Mouse (Mus musculus) liver, embryonic 12.5 days (tissue): ENCODE measurements at regions not wholly inside any gene's neighbourhood (a gene's known extent, or its start where the extent isn't known, plus 50 kb on each side); places are given as distances from the start of the nearest gene placed in this dataset.

Experiments used
- ATAC-seq: fragments of 200-750 bp; cut with Nextera tagmentation; 2 replicates; pipeline ENCODE4 v1.8.0; 2017; ENCODE audit warnings: moderate number of reproducible peaks, mild to moderate bottlenecking, moderate library complexity
- H3K27ac ChIP-seq: fragments of 300-500 bp; sonication (generic); 2 replicates; pipeline ENCODE4 v1.5.1; 2016; ENCODE audit warnings: mild to moderate bottlenecking
- H3K27me3 ChIP-seq: fragments of 300-500 bp; sonication (generic); replicated peaks from 2 replicates; pipeline ENCODE4 v1.6.1; 2016; ENCODE audit warnings: mild to moderate bottlenecking, moderate library complexity
- H3K36me3 ChIP-seq: fragments of 300-500 bp; sonication (generic); 2 replicates; pipeline ENCODE4 v1.6.1; 2016; ENCODE audit warnings: mild to moderate bottlenecking, moderate library complexity
- H3K4me1 ChIP-seq: fragments of 300-500 bp; sonication (generic); 2 replicates; pipeline ENCODE4 v1.6.1; 2016
- H3K4me2 ChIP-seq: fragments of 300-500 bp; sonication (generic); 2 replicates; pipeline ENCODE4 v1.6.1; 2016; ENCODE audit warnings: mild to moderate bottlenecking, moderate library complexity
- H3K4me3 ChIP-seq: fragments of 300-500 bp; sonication (generic); 2 replicates; pipeline ENCODE4 v1.5.1; 2016; ENCODE audit warnings: mild to moderate bottlenecking, moderate library complexity
- H3K9ac ChIP-seq: fragments of 300-500 bp; sonication (generic); 2 replicates; pipeline ENCODE4 v1.6.1; 2016; ENCODE audit warnings: mild to moderate bottlenecking, moderate library complexity
- H3K9me3 ChIP-seq: fragments of 300-500 bp; sonication (generic); replicated peaks from 2 replicates; pipeline ENCODE4 v1.6.1; 2016; ENCODE audit warnings: mild to moderate bottlenecking, moderate library complexity
- WGBS: fragments of 180-500 bp; shearing (Covaris S2); methylation state at CpG from one replicate; pipeline ENCODE4 v1.1.7; 2016; ENCODE audit not compliant: insufficient replicate concordance; 5-methylcytosine and 5-hydroxymethylcytosine counted together

DNA sequence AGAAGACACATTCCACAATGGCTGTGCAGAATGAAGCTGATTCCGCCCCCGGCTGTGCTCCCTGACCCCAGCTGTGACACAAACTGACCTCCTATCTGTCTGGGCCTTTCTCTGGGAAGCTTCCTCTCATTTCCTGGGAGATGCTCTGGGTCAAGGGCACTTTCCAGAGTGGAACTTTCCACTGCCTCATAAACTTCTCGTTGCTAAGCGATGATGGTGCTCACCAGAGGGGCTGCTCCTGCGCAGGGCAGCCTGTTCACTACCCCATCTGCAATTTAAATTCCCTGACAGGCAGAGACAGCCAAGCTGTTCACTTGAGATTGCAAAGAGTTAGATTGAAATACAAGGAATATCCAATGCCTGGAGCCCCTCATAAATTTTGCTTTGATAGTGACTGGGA is 116.7 kb upstream of the 1700012A03Rik start:
- H3K4me2 ChIP-seq, result no peak overlapping the region
- H3K27me3 ChIP-seq, result 0 out of 2 replicates have a peak, but pooled peaks cover 6% of the 10 kb centered on the region
- no peaks in the 10 kb centered on the region for H3K36me3 ChIP-seq
- ATAC-seq, result no peak
- H3K4me1 ChIP-seq, result no peaks in the 10 kb centered on the region
- no peak overlapping the region for H3K9ac ChIP-seq
- WGBS, result 76% methylated on average over 5 of the region's 5 CpGs
- H3K9me3 ChIP-seq, result no peaks in the 10 kb centered on the region
- H3K4me3 ChIP-seq, result no peak overlapping the region
- no peak overlapping the region for H3K27ac ChIP-seq

DNA sequence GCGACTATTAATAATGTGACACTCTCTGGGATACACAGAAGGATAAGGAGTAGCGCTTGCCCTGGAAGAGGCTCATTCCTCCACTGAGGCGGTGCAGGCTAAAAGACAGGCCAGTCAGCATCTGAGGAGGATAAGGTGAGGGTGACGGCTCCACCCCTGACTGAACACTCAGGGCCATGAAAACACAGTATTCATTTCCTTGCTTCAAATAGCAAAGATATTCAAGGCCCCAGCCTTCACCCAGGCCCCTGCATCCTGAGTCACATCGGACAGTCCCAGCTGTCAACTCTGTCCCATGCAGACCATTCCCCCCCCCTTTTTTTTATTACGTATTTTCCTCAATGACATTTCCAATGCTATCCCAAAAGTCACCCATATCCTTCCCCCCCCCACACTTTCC is 118.9 kb upstream of the 1700012A03Rik start:
- no peak overlapping the region for H3K9ac ChIP-seq
- no peaks in the 10 kb centered on the region for H3K9me3 ChIP-seq
- ATAC-seq, result no peak
- H3K27ac ChIP-seq, result no peak overlapping the region
- no peaks in the 10 kb centered on the region for H3K4me1 ChIP-seq
- H3K27me3 ChIP-seq, result no peaks in the 10 kb centered on the region
- H3K36me3 ChIP-seq, result no peaks in the 10 kb centered on the region
- 71% methylated on average over 6 of the region's 6 CpGs for WGBS
- no peak overlapping the region for H3K4me2 ChIP-seq
- no peak overlapping the region for H3K4me3 ChIP-seq

DNA sequence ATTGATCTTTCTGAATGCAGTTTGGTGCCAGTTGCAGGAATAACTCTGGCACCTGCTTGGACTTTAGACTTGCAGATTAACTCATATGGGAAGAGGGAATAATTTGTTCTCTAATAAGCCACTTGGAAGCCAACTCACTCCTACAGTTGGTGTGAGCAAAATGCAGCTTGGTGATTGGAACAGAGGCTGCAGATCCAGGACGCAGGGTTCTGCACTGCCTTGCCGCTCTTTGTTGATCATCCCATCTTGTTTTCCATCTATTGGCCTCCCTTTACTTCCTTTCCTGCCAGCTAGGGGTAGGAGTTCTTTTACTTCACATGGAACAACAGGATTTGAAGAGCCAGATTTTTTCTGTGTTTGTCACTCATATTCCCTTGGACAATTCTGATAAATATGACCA is 120.9 kb upstream of the 1700012A03Rik start:
- Histone ChIP-seq H3K4me1 (no peaks in the 10 kb centered on the region), H3K27me3 (no peaks in the 10 kb centered on the region), H3K4me2 (no peak overlapping the region), H3K27ac (no peak overlapping the region), H3K9ac (no peak overlapping the region), H3K36me3 (no peaks in the 10 kb centered on the region), H3K9me3 (no peaks in the 10 kb centered on the region), H3K4me3 (no peak overlapping the region)
- 61% methylated on average over 2 of the region's 2 CpGs for WGBS
- ATAC-seq, result no peak

DNA sequence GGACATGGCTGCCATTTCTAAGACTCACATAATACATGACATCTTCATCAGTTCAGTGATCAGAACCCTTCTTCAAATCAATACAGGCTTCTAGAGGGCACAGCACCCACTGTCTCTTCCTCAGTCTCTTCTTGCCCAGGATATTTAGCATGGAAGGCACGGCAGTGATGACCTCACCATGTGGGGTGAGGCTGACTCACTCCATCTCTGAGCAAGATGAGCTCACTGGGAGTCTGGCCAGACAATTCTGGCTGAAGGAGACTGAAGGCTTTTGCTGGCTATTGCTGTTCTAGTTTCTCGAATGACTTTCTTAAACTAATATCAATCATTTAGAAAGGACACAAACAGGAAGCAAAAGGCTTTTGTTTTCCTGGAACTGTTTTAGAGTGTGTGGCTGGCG is 122.9 kb upstream of the 1700012A03Rik start:
- no peaks in the 10 kb centered on the region for H3K36me3 ChIP-seq
- ATAC-seq, result no peak
- H3K9ac ChIP-seq, result no peak overlapping the region
- H3K27ac ChIP-seq, result no peak overlapping the region
- H3K4me1 ChIP-seq, result no peaks in the 10 kb centered on the region
- no peak overlapping the region for H3K4me3 ChIP-seq
- WGBS, result 25% methylated on average over 3 of the region's 3 CpGs
- H3K27me3 ChIP-seq, result no peaks in the 10 kb centered on the region
- H3K9me3 ChIP-seq, result no peaks in the 10 kb centered on the region
- no peak overlapping the region for H3K4me2 ChIP-seq

DNA sequence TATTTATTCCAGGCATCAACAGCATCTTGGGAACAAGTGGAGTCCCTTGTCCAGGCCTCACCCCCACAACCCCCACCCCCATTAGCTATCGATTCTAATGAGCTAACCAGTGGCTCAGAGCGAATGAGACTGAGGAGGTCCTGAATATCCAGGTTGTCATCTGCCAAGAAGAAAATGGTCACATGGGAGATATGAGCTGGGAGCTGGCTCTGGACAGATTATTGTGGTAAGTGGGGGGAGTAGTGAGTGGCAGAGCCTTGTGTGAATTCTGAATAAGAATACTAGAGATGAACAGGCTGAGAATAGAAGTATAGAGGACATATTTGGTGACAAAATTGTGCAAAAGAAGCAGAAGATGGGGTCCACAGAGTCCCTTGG is 125.4 kb upstream of the 1700012A03Rik start:
- no peaks in the 10 kb centered on the region for H3K27me3 ChIP-seq
- 62% methylated on average over 2 of the region's 2 CpGs for WGBS
- no peaks in the 10 kb centered on the region for H3K36me3 ChIP-seq
- no peak overlapping the region for H3K4me2 ChIP-seq
- no peaks in the 10 kb centered on the region for H3K4me1 ChIP-seq
- no peaks in the 10 kb centered on the region for H3K9me3 ChIP-seq
- H3K9ac ChIP-seq, result no peak overlapping the region
- no peak overlapping the region for H3K4me3 ChIP-seq
- no peak overlapping the region for H3K27ac ChIP-seq
- no peak for ATAC-seq

DNA sequence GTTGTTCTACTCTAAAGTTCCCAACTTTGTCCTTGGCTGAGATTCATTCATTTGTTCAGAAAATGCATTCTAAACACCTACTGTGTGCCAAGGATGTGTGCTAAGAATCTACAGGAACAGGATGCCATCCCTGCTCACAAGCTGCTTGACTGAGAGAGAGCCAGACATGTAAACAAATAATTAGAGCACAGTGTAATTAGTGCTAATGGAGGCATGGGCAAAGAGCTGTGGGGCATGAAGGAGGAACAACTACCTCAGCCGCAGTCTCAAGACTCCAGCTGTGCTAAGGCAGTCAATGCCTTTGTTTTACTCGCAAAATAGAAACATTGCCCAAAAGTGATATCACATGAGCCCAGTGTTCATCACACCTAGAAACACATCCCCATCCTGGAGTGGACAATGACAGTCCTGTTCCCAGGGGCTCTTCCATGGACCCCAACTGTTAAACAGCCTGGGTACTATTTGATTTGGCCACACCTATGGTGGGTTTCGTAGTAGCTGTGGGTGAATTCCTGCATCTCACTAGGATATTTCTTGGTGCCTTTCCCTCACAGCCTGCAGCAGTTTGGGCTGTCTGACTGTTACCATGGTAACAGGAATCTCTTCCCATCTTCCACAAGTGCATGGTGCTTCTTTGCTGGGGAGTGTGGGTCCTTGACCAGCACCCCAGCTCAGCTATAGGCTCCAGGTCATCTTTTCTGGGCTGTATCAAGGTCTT is 125.9 kb upstream of the 1700012A03Rik start:
- no peak for ATAC-seq
- H3K9ac ChIP-seq, result no peak overlapping the region
- H3K27me3 ChIP-seq, result no peaks in the 10 kb centered on the region
- H3K4me1 ChIP-seq, result no peaks in the 10 kb centered on the region
- no peaks in the 10 kb centered on the region for H3K9me3 ChIP-seq
- H3K4me3 ChIP-seq, result no peak overlapping the region
- H3K36me3 ChIP-seq, result no peaks in the 10 kb centered on the region
- 65% methylated on average over 3 of the region's 3 CpGs for WGBS
- no peak overlapping the region for H3K4me2 ChIP-seq
- no peak overlapping the region for H3K27ac ChIP-seq

DNA sequence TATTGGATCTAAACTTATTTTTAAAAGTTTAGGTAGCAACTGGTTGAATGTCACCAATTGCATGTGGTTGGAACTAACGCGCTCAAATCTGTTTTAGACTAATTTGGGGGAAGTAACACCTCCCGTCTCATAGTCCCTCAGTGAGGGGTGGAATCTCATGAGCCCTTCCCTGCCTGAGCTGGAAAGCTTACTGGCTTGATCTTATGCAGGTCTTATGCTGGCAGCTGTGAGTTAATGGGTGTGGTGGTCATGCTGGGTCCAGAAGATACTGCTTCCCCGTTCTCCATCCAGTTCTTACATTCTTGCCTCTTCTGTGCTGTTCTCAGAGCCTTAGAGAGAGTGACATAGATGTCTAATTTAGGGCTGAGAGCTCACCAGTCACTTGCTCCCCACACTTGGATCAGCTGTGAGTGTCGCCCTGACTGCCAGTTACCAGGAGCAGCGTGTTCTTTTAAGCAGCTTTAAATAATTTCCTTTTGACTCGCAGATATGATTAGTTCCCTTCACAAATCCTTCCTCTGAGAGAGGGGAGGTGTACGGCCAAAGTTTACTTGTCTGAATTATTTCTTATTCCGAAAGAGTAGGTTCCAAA is 128.4 kb upstream of the 1700012A03Rik start:
- no peaks in the 10 kb centered on the region for H3K4me1 ChIP-seq
- H3K9ac ChIP-seq, result no peak overlapping the region
- H3K27me3 ChIP-seq, result no peaks in the 10 kb centered on the region
- no peaks in the 10 kb centered on the region for H3K9me3 ChIP-seq
- ATAC-seq, result no peak
- H3K4me2 ChIP-seq, result no peak overlapping the region
- H3K36me3 ChIP-seq, result no peaks in the 10 kb centered on the region
- no peak overlapping the region for H3K4me3 ChIP-seq
- WGBS, result 75% methylated on average over 9 of the region's 9 CpGs
- H3K27ac ChIP-seq, result no peak overlapping the region

DNA sequence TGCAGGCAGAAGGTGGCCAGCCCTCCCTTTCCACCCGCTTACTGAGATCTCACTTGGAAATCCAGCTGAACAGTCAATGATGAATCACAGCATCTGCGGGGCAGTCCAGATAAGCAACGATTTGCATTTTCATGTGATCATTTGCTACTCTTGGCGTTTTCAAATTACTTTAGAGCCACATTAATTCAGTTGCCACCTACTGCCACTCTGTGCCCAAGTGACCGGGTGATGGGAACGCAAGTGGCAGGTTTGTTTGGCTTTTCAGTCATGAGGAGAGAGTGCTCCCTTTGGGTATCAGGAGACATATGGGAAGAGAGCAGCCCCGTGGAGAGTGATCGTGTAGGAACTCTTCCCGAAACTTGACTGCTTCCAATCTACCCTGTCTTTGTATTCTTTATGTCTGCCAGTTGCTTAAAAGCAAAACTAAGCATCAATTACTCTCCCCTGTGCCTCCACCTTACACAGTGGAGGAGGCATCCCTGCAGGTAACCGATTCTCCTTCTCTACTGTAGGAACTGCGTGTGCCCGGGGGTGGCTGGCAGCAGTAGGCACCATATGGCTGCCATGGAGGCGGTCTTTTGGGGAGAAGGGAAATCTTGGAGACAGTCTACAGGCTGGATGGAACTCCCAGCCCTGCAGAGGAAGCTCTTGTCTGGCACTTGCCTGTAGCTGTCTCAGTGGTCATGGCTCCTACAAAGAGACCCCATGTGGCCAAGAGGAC is 132.5 kb upstream of the 1700012A03Rik start:
- Histone ChIP-seq H3K27me3 (no peaks in the 10 kb centered on the region), H3K4me1 (no peaks in the 10 kb centered on the region), H3K4me2 (no peak overlapping the region), H3K9ac (no peak overlapping the region), H3K9me3 (no peaks in the 10 kb centered on the region), H3K4me3 (no peak overlapping the region), H3K36me3 (no peaks in the 10 kb centered on the region), H3K27ac (no peak overlapping the region)
- ATAC-seq, result no peak
- WGBS, result 70% methylated on average over 13 of the region's 13 CpGs

DNA sequence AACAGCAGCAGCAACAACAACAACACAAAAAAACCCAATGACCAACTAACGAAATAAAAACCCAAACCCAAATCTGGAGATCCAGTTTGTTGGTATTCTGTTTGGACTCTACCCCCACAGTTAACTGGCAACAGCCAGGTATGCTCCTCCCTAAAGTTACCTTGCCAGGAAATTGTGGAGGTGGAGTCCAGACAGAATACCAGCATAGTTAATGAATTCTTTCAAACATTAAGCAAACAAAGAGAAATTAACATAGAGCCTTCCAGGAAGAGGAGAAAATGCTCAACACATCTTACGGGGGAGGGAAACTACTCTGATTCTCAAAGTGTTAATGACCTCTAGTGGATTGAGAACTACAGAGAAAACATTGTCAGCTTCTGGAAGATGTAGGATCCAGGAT is 148.3 kb upstream of the 1700012A03Rik start:
- Histone ChIP-seq H3K27me3 (no peaks in the 10 kb centered on the region), H3K27ac (no peak overlapping the region), H3K36me3 (no peaks in the 10 kb centered on the region), H3K9me3 (no peaks in the 10 kb centered on the region), H3K4me1 (no peaks in the 10 kb centered on the region), H3K4me3 (no peak overlapping the region), H3K4me2 (no peak overlapping the region), H3K9ac (no peak overlapping the region)
- 56% methylated on average over 2 of the region's 2 CpGs for WGBS
- no peak for ATAC-seq

DNA sequence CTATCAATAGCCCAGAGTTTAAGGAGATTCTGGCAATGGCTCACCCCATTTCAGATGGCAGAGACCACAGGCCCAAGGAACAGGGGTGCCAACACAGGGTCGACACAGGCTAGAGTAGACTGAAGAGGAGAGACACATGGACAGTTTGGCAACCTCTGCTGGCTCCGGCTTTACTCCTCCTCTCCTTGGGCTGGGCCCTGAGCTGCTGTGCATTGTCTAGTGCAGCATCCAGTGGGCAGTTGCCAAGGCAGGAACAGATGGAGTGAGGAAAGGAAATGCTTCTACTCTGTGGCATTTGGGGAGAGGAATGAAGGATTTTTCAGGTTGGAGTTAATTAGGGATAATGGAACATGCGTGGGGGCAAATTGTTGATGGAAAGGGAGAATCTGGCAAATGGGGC is 151.0 kb upstream of the 1700012A03Rik start:
- Histone ChIP-seq H3K4me1 (no peaks in the 10 kb centered on the region), H3K9me3 (no peaks in the 10 kb centered on the region), H3K4me2 (no peak overlapping the region), H3K36me3 (no peaks in the 10 kb centered on the region), H3K9ac (no peak overlapping the region), H3K27me3 (no peaks in the 10 kb centered on the region), H3K4me3 (no peak overlapping the region), H3K27ac (no peak overlapping the region)
- 63% methylated on average over 3 of the region's 3 CpGs for WGBS
- no peak for ATAC-seq

DNA sequence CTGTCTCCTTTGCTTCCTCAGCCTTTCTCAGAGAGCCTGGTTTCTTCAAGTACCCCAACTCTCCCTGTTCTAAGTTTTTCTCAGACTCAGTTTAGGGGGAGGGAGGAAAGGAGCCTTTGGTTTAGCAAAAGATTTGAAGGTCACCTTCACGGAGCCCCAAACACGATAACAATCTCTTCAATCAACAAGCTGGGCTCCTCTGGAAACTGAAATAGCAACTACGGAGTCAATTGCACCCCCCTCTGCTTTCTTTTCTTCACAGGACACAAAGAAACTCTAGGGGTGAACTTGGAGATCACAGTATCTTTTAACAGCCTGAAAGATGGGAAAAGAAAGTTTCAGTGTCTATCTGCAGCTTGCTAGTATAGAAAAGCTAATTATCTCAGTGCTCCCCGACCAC is 151.4 kb upstream of the 1700012A03Rik start:
- Histone ChIP-seq H3K4me3 (no peak overlapping the region), H3K27ac (no peak overlapping the region), H3K9ac (no peak overlapping the region), H3K9me3 (no peaks in the 10 kb centered on the region), H3K4me2 (no peak overlapping the region), H3K27me3 (no peaks in the 10 kb centered on the region), H3K4me1 (no peaks in the 10 kb centered on the region), H3K36me3 (no peaks in the 10 kb centered on the region)
- ATAC-seq, result no peak
- WGBS, result 47% methylated on average over 4 of the region's 4 CpGs

DNA sequence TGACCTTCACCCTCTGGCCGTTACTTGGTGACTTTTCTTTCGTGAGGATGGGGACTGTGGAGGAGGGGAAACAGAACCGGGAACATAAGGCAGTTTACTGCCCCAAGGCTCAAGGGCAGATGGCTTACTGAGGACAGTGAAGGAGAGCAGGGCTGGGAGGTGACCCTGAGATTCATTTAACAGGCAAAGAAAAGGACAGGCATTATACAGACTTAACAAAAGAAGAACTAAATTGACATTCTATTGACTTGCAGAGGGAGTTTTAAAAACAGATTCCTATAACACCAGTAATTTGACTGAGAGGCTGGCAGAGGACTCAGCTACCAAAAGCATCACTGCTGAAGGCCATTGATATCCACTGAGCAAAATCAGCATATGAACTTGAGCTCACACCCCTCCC is 153.0 kb upstream of the 1700012A03Rik start:
- no peak overlapping the region for H3K4me3 ChIP-seq
- no peak overlapping the region for H3K27ac ChIP-seq
- H3K27me3 ChIP-seq, result no peaks in the 10 kb centered on the region
- no peak overlapping the region for H3K9ac ChIP-seq
- no peak overlapping the region for H3K4me2 ChIP-seq
- no peaks in the 10 kb centered on the region for H3K36me3 ChIP-seq
- ATAC-seq, result no peak
- WGBS, result 57% methylated on average over 3 of the region's 3 CpGs
- H3K9me3 ChIP-seq, result no peaks in the 10 kb centered on the region
- no peaks in the 10 kb centered on the region for H3K4me1 ChIP-seq
